Mouse (Mus musculus) midbrain, embryonic 10.5 days (tissue): ENCODE results near the gene Shisal1. TPM values are rescaled to one million over a fixed set of nuclear protein-coding genes. Genes with fewer than 3 reads are reported as not detected.

Experiments
- DNase-seq: peaks from one replicate; pipeline ENCODE4 v3.0.0-alpha.2; 2017; ENCODE audit warnings: low spot score
- H3K27ac ChIP-seq: fragments of 300-500 bp; sonication (generic); replicated peaks from 2 replicates; pipeline ENCODE4 v1.5.1; 2016; ENCODE audit warnings: mild to moderate bottlenecking
- H3K27me3 ChIP-seq: fragments of 300-500 bp; sonication (generic); 2 replicates; pipeline ENCODE4 v1.6.1; 2016; ENCODE audit warnings: low read depth, mild to moderate bottlenecking; ENCODE audit not compliant: poor library complexity, severe bottlenecking
- H3K36me3 ChIP-seq: fragments of 300-500 bp; sonication (generic); 2 replicates; pipeline ENCODE4 v1.6.1; 2016; ENCODE audit warnings: mild to moderate bottlenecking, moderate library complexity
- H3K4me1 ChIP-seq: fragments of 300-500 bp; sonication (generic); 2 replicates; pipeline ENCODE4 v1.6.1; 2016
- H3K4me3 ChIP-seq: fragments of 300-500 bp; sonication (generic); 2 replicates; pipeline ENCODE4 v1.5.1; 2016; ENCODE audit warnings: mild to moderate bottlenecking, moderate library complexity
- H3K9me3 ChIP-seq: fragments of 300-500 bp; sonication (generic); replicated peaks from 2 replicates; pipeline ENCODE4 v1.6.1; 2016; ENCODE audit warnings: mild to moderate bottlenecking
- WGBS: fragments of 180-500 bp; shearing (Covaris S2); methylation state at CpG from one replicate; pipeline ENCODE4 v1.1.7; 2016; 5-methylcytosine and 5-hydroxymethylcytosine counted together
- polyA plus RNA-seq: library from polyadenylated mRNA; unstranded; fragments of >200 nt; fragmentation: Nextera tagmentation; extraction: Ambion mirVana; gene quantifications from 2 replicates; pipeline ENCODE4 v1.2.1, GENCODE M21; 2016

Shisal1 gene
- polyA plus RNA-seq, 1 experiment from 2014 or later, result 5.7 TPM

- under 1% methylated on average over 21 of the region's 21 CpGs for WGBS
- Histone ChIP-seq H3K9me3 (no peaks in the 10 kb centered on the region), H3K4me3 (peak overlapping the region; percentile 48), H3K27me3 (peaks cover 75% of the 10 kb centered on the region), H3K4me1 (peaks cover 41% of the 10 kb centered on the region), H3K27ac (peak overlapping the region; percentile 87), H3K36me3 (no peaks in the 10 kb centered on the region)
- peak; percentile 67 for DNase-seq
Observed at GRCm38 (mm10) chr15:84450441-84451183, 3.7 kb upstream of the Shisal1 start.

- Histone ChIP-seq H3K27ac (peak overlapping the region; percentile 94), H3K36me3 (no peaks in the 10 kb centered on the region), H3K4me1 (peaks cover 79% of the 10 kb centered on the region), H3K27me3 (peaks cover 100% of the 10 kb centered on the region), H3K9me3 (no peaks in the 10 kb centered on the region), H3K4me3 (peak overlapping the region; percentile 80)
- peak; percentile 53 for DNase-seq
- WGBS, result 2% methylated on average over 98 of the region's 99 CpGs
Observed at GRCm38 (mm10) chr15:84445812-84446716, 833 bp downstream of the Shisal1 start.

- Histone ChIP-seq H3K9me3 (no peaks in the 10 kb centered on the region), H3K27ac (peak overlapping the region; percentile 94), H3K27me3 (peaks cover 100% of the 10 kb centered on the region), H3K4me1 (peaks cover 82% of the 10 kb centered on the region), H3K4me3 (peak overlapping the region; percentile 80; the same call in 1 of the 2 replicates), H3K36me3 (no peaks in the 10 kb centered on the region)
- no peak for DNase-seq
- WGBS, result 47% methylated on average over 7 of the region's 7 CpGs
Observed at GRCm38 (mm10) chr15:84444181-84444580, 2.7 kb downstream of the Shisal1 start.

GRCm38 (mm10) chr15:84443631-84444030 is 3.3 kb downstream of the Shisal1 start:
- Histone ChIP-seq H3K4me1 (peaks cover 82% of the 10 kb centered on the region), H3K9me3 (no peaks in the 10 kb centered on the region), H3K27me3 (peaks cover 99% of the 10 kb centered on the region), H3K27ac (peak overlapping the region; percentile 94), H3K36me3 (no peaks in the 10 kb centered on the region), H3K4me3 (peak overlapping the region; percentile 80; the same call in 1 of the 2 replicates)
- WGBS, result 50% methylated on average over 10 of the region's 10 CpGs
- no peak for DNase-seq

GRCm38 (mm10) chr15:84441682-84442315 is 5.1 kb downstream of the Shisal1 start:
- no peaks in the 10 kb centered on the region for H3K36me3 ChIP-seq
- peaks cover 82% of the 10 kb centered on the region for H3K4me1 ChIP-seq
- 35% methylated on average over 14 of the region's 14 CpGs for WGBS
- no peak for DNase-seq
- H3K9me3 ChIP-seq, result no peaks in the 10 kb centered on the region
- no peak overlapping the region for H3K4me3 ChIP-seq
- H3K27ac ChIP-seq, result peak overlapping the region; percentile 65
- H3K27me3 ChIP-seq, result peaks cover 81% of the 10 kb centered on the region

- Histone ChIP-seq H3K4me1 (peaks cover 81% of the 10 kb centered on the region), H3K4me3 (no peak overlapping the region), H3K27ac (peak overlapping the region; percentile 65), H3K9me3 (no peaks in the 10 kb centered on the region), H3K27me3 (peaks cover 71% of the 10 kb centered on the region), H3K36me3 (no peaks in the 10 kb centered on the region)
- DNase-seq, result no peak
- 41% methylated on average over 3 of the region's 3 CpGs for WGBS
Observed at GRCm38 (mm10) chr15:84440820-84441219, 6.1 kb downstream of the Shisal1 start.

GRCm38 (mm10) chr15:84433586-84434185 is 13.2 kb downstream of the Shisal1 start:
- no peaks in the 10 kb centered on the region for H3K27me3 ChIP-seq
- no peak overlapping the region for H3K27ac ChIP-seq
- no peaks in the 10 kb centered on the region for H3K9me3 ChIP-seq
- H3K4me1 ChIP-seq, result peaks cover 45% of the 10 kb centered on the region
- H3K4me3 ChIP-seq, result no peak overlapping the region
- WGBS, result 89% methylated on average over 10 of the region's 10 CpGs
- H3K36me3 ChIP-seq, result 0 out of 2 replicates have a peak, but pooled peaks cover 4% of the 10 kb centered on the region
- DNase-seq, result no peak

- H3K36me3 ChIP-seq, result 0 out of 2 replicates have a peak, but pooled peaks cover 8% of the 10 kb centered on the region
Observed at GRCm38 (mm10) chr15:84430482-84430881, 16.4 kb downstream of the Shisal1 start.

GRCm38 (mm10) chr15:84427624-84428023 is 19.3 kb downstream of the Shisal1 start:
- H3K36me3 ChIP-seq, result peaks cover 3% of the 10 kb centered on the region; the same call in 1 of the 2 replicates
- peaks cover 22% of the 10 kb centered on the region for H3K27me3 ChIP-seq
- peaks cover 52% of the 10 kb centered on the region for H3K4me1 ChIP-seq
- 0 out of 2 replicates have a peak overlapping the region, but pooled peaks have one; percentile 17 for H3K27ac ChIP-seq
- DNase-seq, result no peak
- no peak overlapping the region for H3K4me3 ChIP-seq
- 91% methylated on average over 6 of the region's 6 CpGs for WGBS
- no peaks in the 10 kb centered on the region for H3K9me3 ChIP-seq

More at GRCm38 (mm10) chr15:84430482-84430881, 16.4 kb downstream of the Shisal1 start:
- Histone ChIP-seq H3K4me3 (no peak overlapping the region), H3K4me1 (peaks cover 30% of the 10 kb centered on the region), H3K9me3 (no peaks in the 10 kb centered on the region), H3K27ac (peak overlapping the region; percentile 65; the same call in 1 of the 2 replicates), H3K27me3 (peaks cover 9% of the 10 kb centered on the region; the same call in 1 of the 2 replicates)
- no peak for DNase-seq
- 92% methylated on average over 5 of the region's 5 CpGs for WGBS

- no peaks in the 10 kb centered on the region for H3K9me3 ChIP-seq
- no peak for DNase-seq
- no peak overlapping the region for H3K27ac ChIP-seq
- H3K36me3 ChIP-seq, result peaks cover 3% of the 10 kb centered on the region; the same call in 1 of the 2 replicates
- H3K4me1 ChIP-seq, result peaks cover 57% of the 10 kb centered on the region
- H3K4me3 ChIP-seq, result no peak overlapping the region
- 97% methylated on average over 5 of the region's 5 CpGs for WGBS
- peaks cover 37% of the 10 kb centered on the region for H3K27me3 ChIP-seq
Observed at GRCm38 (mm10) chr15:84425733-84426132, 21.2 kb downstream of the Shisal1 start.

GRCm38 (mm10) chr15:84423781-84424180 is 23.1 kb downstream of the Shisal1 start:
- peaks cover 3% of the 10 kb centered on the region; the same call in 1 of the 2 replicates for H3K36me3 ChIP-seq
- DNase-seq, result no peak
- H3K4me3 ChIP-seq, result no peak overlapping the region
- H3K4me1 ChIP-seq, result peaks cover 60% of the 10 kb centered on the region
- H3K9me3 ChIP-seq, result no peaks in the 10 kb centered on the region
- peaks cover 57% of the 10 kb centered on the region for H3K27me3 ChIP-seq
- WGBS, result 88% methylated on average over 5 of the region's 5 CpGs
- H3K27ac ChIP-seq, result peak overlapping the region; percentile 60; the same call in 1 of the 2 replicates

- 32% methylated on average over 4 of the region's 4 CpGs for WGBS
- peaks cover 80% of the 10 kb centered on the region for H3K4me1 ChIP-seq
- no peak for DNase-seq
Observed at GRCm38 (mm10) chr15:84418266-84418610, 28.7 kb downstream of the Shisal1 start.

More at GRCm38 (mm10) chr15:84418266-84418610, 28.7 kb downstream of the Shisal1 start:
- Histone ChIP-seq H3K27me3 (peaks cover 63% of the 10 kb centered on the region), H3K9me3 (peaks cover 8% of the 10 kb centered on the region), H3K27ac (peak overlapping the region; percentile 90), H3K4me3 (0 out of 2 replicates have a peak overlapping the region, but pooled peaks have one; percentile 1), H3K36me3 (peaks cover 15% of the 10 kb centered on the region)
